ENCODE assay signal across 9 mouse cellular contexts in the genomic region with DNA sequence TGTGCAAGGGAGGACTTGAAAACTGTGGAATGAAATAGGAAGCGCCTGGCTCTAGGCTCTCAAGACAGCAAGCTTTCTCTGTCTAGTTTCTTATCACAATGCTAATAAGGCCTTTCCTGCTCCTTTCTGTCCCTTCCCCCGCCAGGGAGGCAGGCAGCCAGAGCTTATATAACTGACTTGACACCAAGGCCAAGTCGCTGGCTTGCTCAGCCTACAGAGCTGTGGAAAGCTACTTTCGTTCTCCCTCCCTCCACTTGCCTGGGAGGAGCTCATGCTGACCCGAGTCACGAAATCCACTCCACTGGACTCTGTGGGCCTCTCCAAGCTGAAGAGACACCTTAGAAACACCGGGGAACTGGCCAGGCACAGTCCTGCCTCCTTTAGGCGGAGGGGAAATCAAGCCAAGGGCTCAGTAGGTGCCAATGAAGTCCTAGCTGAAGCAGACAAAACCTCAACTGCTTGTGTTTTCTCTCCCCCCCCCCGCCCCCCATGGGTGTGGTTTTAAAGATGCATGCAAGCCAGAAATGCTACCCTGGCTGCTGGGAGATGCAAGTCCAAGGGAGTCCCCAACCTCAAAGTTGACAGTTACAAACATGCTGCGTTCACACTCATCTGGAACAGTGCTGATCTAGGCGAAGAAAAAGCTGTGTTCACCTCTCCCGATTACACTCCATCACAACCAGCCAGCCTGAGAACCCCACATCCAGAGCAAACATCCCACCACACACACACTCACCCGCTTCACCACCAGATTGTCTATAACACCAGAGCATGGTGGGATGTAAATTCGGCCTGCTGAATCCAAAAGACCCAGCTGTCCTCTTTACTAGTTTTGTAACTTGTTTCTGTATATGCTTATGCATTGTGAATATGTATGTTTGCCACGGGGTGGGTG.
A peak's percentile ranks its signal among the peaks of the same experiment; 100 is the strongest.
DNase-seq lines count a peak whose midpoint lies in the region; ATAC-seq and TF ChIP-seq lines count a peak whose summit lies in the region.
"Had no signal": no experiment of that assay in that cellular context is flagged by ENCODE, and none has a peak within 500 bp of the region (broad histone marks: within the 10 kb centered on the region; RNA-seq: fewer than 3 reads in every experiment).

No protein-coding gene starts in this region.

- TF ChIP-seq POLR2A in testis, adult 2 months (IDR thresholded peaks at IDR 0.05; ENCODE audit: control insufficient read depth, low read depth, low read length), result 0 out of 2 replicates have a peak, but pooled peaks have one; percentile 10

- no peaks in the 10 kb centered on the region for H3K36me3 ChIP-seq in embryonic facial prominence, embryonic 14.5 days (ENCODE audit: control insufficient read depth, insufficient read depth, low read length)
- H3K36me3 ChIP-seq in heart, postnatal 0 days (replicated peaks; ENCODE audit: control insufficient read depth, insufficient read depth, low read length), result no peaks in the 10 kb centered on the region
- no peaks in the 10 kb centered on the region for H3K36me3 ChIP-seq in lung, postnatal 0 days (ENCODE audit: insufficient read depth, low read length)
- no peaks in the 10 kb centered on the region for H3K36me3 ChIP-seq in testis, adult 2 months (ENCODE audit: control insufficient read depth, insufficient read depth, low read length)

- peak; percentile 14 for ATAC-seq in CD4-positive, CD25-positive, alpha-beta regulatory T cell, adult 4 months
- peak; percentile 50; the same call in 1 of the 2 replicates for ATAC-seq in embryonic facial prominence, embryonic 14.5 days (ENCODE audit: low read depth)
- peak; percentile 85 for ATAC-seq in heart, postnatal 0 days (ENCODE audit: insufficient read depth, low read depth)
- peak; percentile 95 for ATAC-seq in lung, postnatal 0 days

- DNase-seq in adrenal gland, adult 8-10 months, result peak; percentile 93
- peak; percentile 76 for DNase-seq in embryonic facial prominence, embryonic 14.5 days (ENCODE audit: low spot score)
- DNase-seq in heart, postnatal 0 days (ENCODE audit: low spot score), result peak; percentile 82
- DNase-seq in layer of hippocampus, adult 9-11 months, result peak; percentile 45
- DNase-seq in lung, postnatal 0 days (ENCODE audit: low spot score), result peak; percentile 87
- no peak for DNase-seq in B cell, adult 2 months

- no peak overlapping the region for H3K9ac ChIP-seq in embryonic facial prominence, embryonic 14.5 days (ENCODE audit: low read depth, low read length)
- H3K9ac ChIP-seq in heart, postnatal 0 days (replicated peaks; ENCODE audit: low read depth, low read length), result no peak overlapping the region
- no peak overlapping the region for H3K9ac ChIP-seq in lung, postnatal 0 days (replicated peaks; ENCODE audit: low read depth)

- 58% methylated on average over 15 of the region's 15 CpGs for WGBS in embryonic facial prominence, embryonic 14.5 days
- WGBS in heart, postnatal 0 days, result 42% methylated on average over 15 of the region's 15 CpGs
- 38% methylated on average over 14 of the region's 15 CpGs for WGBS in lung, postnatal 0 days

- H3K27ac ChIP-seq in embryonic facial prominence, embryonic 14.5 days (replicated peaks; ENCODE audit: low read depth, low read length), result no peak overlapping the region; the same call in 1 of the 2 replicates
- H3K27ac ChIP-seq in heart, postnatal 0 days (ENCODE audit: low read depth), result peak overlapping the region; percentile 63
- peak overlapping the region; percentile 48 for H3K27ac ChIP-seq in lung, postnatal 0 days (ENCODE audit: low read length)
- H3K27ac ChIP-seq in testis, adult 2 months (ENCODE audit: control insufficient read depth, insufficient read depth, low read depth, low read length), result peak overlapping the region; percentile 48

- H3K4me1 ChIP-seq in embryonic facial prominence, embryonic 14.5 days (ENCODE audit: control insufficient read depth, insufficient read depth, low read length), result no peaks in the 10 kb centered on the region; the same call in 1 of the 2 replicates
- peaks cover 14% of the 10 kb centered on the region for H3K4me1 ChIP-seq in heart, postnatal 0 days (ENCODE audit: control insufficient read depth, insufficient read depth)
- H3K4me1 ChIP-seq in lung, postnatal 0 days (ENCODE audit: insufficient read depth, low read depth, low read length), result peaks cover 7% of the 10 kb centered on the region; the same call in 1 of the 2 replicates
- peaks cover 10% of the 10 kb centered on the region for H3K4me1 ChIP-seq in testis, adult 2 months (ENCODE audit: control insufficient read depth, insufficient read depth, low read length)

- no peak for TF ChIP-seq EP300 in heart, postnatal 0 days (IDR thresholded peaks at IDR 0.05; ENCODE audit: low read depth)
- peak; percentile 25; the same call in 1 of the 2 replicates for TF ChIP-seq EP300 in lung, postnatal 0 days (IDR thresholded peaks at IDR 0.05)

- H3K4me3 ChIP-seq in embryonic facial prominence, embryonic 14.5 days (ENCODE audit: low read depth, low read length), result no peak overlapping the region
- no peak overlapping the region for H3K4me3 ChIP-seq in heart, postnatal 0 days (ENCODE audit: low read depth, low read length)
- H3K4me3 ChIP-seq in lung, postnatal 0 days (ENCODE audit: low read depth, low read length), result no peak overlapping the region
- no peak overlapping the region for H3K4me3 ChIP-seq in testis, adult 2 months (ENCODE audit: control insufficient read depth, low read depth, low read length)
- H3K4me3 ChIP-seq: megakaryocyte, embryonic 14.5 days had no signal

- no peaks in the 10 kb centered on the region for H3K9me3 ChIP-seq in embryonic facial prominence, embryonic 14.5 days (ENCODE audit: control insufficient read depth, low read length)
- no peaks in the 10 kb centered on the region for H3K9me3 ChIP-seq in heart, postnatal 0 days (replicated peaks; ENCODE audit: control insufficient read depth, low read length)
- H3K9me3 ChIP-seq in lung, postnatal 0 days (ENCODE audit: low read length), result no peaks in the 10 kb centered on the region
- H3K9me3 ChIP-seq: megakaryocyte, embryonic 14.5 days had no signal

- H3K27me3 ChIP-seq in embryonic facial prominence, embryonic 14.5 days (replicated peaks; ENCODE audit: control insufficient read depth, insufficient read depth, low read length), result no peaks in the 10 kb centered on the region
- no peaks in the 10 kb centered on the region for H3K27me3 ChIP-seq in heart, postnatal 0 days (ENCODE audit: control insufficient read depth, insufficient read depth, low read length)
- H3K27me3 ChIP-seq in lung, postnatal 0 days (replicated peaks; ENCODE audit: insufficient read depth, low read length), result no peaks in the 10 kb centered on the region
- H3K27me3 ChIP-seq in testis, adult 2 months (ENCODE audit: control insufficient read depth, insufficient read depth, low read length), result no peaks in the 10 kb centered on the region

- H3K4me2 ChIP-seq in embryonic facial prominence, embryonic 14.5 days (ENCODE audit: low read depth, low read length), result no peak overlapping the region
- peak overlapping the region; percentile 25; the same call in 1 of the 2 replicates for H3K4me2 ChIP-seq in heart, postnatal 0 days (ENCODE audit: low read depth, low read length)
- H3K4me2 ChIP-seq in lung, postnatal 0 days (replicated peaks; ENCODE audit: low read depth, low read length), result 0 out of 2 replicates have a peak overlapping the region, but pooled peaks have one; percentile 14

- no peak for TF ChIP-seq CTCF in heart, postnatal 0 days (IDR thresholded peaks at IDR 0.05; ENCODE audit: low read depth)
- peak; percentile 36 for TF ChIP-seq CTCF in lung, postnatal 0 days (IDR thresholded peaks at IDR 0.05)
- TF ChIP-seq CTCF in testis, adult 2 months (IDR thresholded peaks at IDR 0.05; ENCODE audit: control insufficient read depth, insufficient read depth, insufficient replicate concordance, low read depth, low read length), result no peak

Comparison
In these comparisons a context has a peak if more than half of its experiments do, and no peak if none do; other contexts are left out.
1. ATAC-seq: peak in every context shown above with its lines; median percentile 95 in lung, postnatal 0 days; 85 in heart, postnatal 0 days; 50 in embryonic facial prominence, embryonic 14.5 days; 14 in CD4-positive, CD25-positive, alpha-beta regulatory T cell, adult 4 months.
2. DNase-seq: peak in adrenal gland, adult 8-10 months (single experiment), embryonic facial prominence, embryonic 14.5 days (single experiment), heart, postnatal 0 days (single experiment), layer of hippocampus, adult 9-11 months (single experiment) and lung, postnatal 0 days (single experiment); none in B cell, adult 2 months (0 of 2).